Mouse (Mus musculus) limb, embryonic 15.5 days (tissue): ENCODE data around the gene BC024063. TPM values are rescaled to one million over a fixed set of nuclear protein-coding genes. Genes with fewer than 3 reads are reported as not detected.

Experiments
- polyA plus RNA-seq: library from polyadenylated mRNA; unstranded; fragments of >200 nt; fragmentation: Nextera tagmentation; extraction: Ambion mirVana; gene quantifications from 2 replicates; pipeline ENCODE4 v1.2.1, GENCODE M21; 2015

The BC024063 gene
- polyA plus RNA-seq, 1 experiment from 2014 or later = 5.0 TPM

Other genes starting within 250 kb of the BC024063 start
- 7.9 and 8.2 TPM in 2 replicates for gene Gm32687, start 219.4 kb upstream of the BC024063 start, polyA plus RNA-seq
- 2.7 and 4.6 TPM in 2 replicates for gene Zfp781, start 152.9 kb upstream of the BC024063 start, polyA plus RNA-seq
- gene Zfp873, start 35.2 kb upstream of the BC024063 start, polyA plus RNA-seq = 13.4 and 13.7 TPM in 2 replicates
- gene AU041133, start 44.7 kb downstream of the BC024063 start, polyA plus RNA-seq = 4.8 and 5.5 TPM in 2 replicates
- gene Zfp938, start 157.9 kb downstream of the BC024063 start, polyA plus RNA-seq = 14.0 and 16.6 TPM in 2 replicates
- not detected in 2 replicates for gene 4932415D10Rik, start 233.2 kb downstream of the BC024063 start, polyA plus RNA-seq